Mouse (Mus musculus): ENCODE measurements around the gene Chd6.

GRCm38 (mm10) chr2:160932325-160932724, 176.6 kb downstream of the Chd6 start:
- no peak for TF ChIP-seq CTCF (IDR thresholded peaks at IDR 0.05)
- no peak for TF ChIP-seq EP300 (IDR thresholded peaks at IDR 0.05; ENCODE audit: insufficient read depth, low read depth, low read length)
- no peak for TF ChIP-seq POLR2A (IDR thresholded peaks at IDR 0.05; ENCODE audit: insufficient read depth, low read depth, low read length)

Measured in heart, adult 2 months (tissue).